Mouse (Mus musculus) heart, adult 2 months (tissue): ENCODE data around the gene B3gat1.

Source experiments
- CTCF ChIP-seq: fragments of 200-600 bp; IDR thresholded peaks from 2 replicates; pipeline ENCODE4 v1.8.1; 2022; ENCODE audit warnings: antibody characterized with exemption, mild to moderate bottlenecking, moderate library complexity
- POLR2A ChIP-seq: fragments of 200-500 bp; IDR thresholded peaks from 2 replicates; pipeline ENCODE4 v1.6.1; 2011; ENCODE audit warnings: mild to moderate bottlenecking, low read depth, low read length, control low read depth; ENCODE audit not compliant: insufficient read depth

DNA sequence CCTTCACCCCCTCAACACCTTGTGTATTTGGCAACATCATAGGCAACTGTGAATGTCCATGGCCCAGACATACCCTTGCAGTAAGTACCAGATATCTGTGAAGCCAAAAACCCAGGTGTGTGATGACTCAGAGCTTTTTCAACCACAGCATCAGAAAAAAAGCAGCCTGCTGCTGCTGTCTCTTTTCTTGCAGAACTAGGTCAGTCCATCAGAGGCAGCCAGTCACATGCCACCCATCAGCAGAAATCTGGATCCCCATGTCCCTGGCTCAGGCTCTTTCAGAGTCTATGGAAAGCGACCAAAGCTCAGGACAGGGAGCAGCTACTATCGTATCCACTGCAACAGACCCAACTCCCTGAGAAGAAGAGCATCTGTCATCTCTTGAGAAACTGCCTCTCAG lies 33.2 kb upstream of the B3gat1 start:
- TF ChIP-seq CTCF (no peak), POLR2A (no peak)
